Mouse (Mus musculus): Measurements from ENCODE around the gene Olfr888.

Olfr888 gene

GRCm38 (mm10) chr9:38107828-38108227 lies at the start of gene Olfr888:
Olfr888 (plus strand) TSS chr9:38108128.
- DNase-seq (ENCODE audit: low read depth, low spot score): no peak

DNA sequence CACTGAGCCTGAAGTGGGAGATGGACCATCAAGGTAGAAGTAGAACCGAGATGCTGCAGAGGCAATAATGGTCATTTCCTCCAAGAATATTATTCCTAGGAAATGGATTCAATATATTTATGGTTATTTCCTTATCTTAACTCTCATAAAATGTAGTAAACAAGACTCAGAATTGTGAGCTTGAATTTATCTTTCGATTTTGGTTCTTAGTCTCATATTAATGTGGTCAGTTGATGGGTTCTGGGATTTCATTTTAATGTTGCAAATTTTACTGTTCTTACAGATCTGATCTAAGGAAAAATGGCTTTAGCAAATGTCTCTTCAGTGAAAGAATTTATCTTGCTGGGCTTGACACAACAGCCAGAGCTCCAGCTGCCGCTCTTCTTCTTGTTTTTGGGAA lies 46.9 kb upstream of the Olfr888 start, which contains the start of gene Olfr885:
Olfr885 (plus strand) TSS at position 301 of the 400 bp plus-strand sequence.
- no peak for DNase-seq (ENCODE audit: low read depth, low spot score)

- no peak for DNase-seq (ENCODE audit: low read depth, low spot score)
Observed at GRCm38 (mm10) chr9:38083772-38084171, 24.2 kb upstream of the Olfr888 start, which contains the start of gene Olfr887. Olfr887 (plus strand) TSS chr9:38084072.

DNA sequence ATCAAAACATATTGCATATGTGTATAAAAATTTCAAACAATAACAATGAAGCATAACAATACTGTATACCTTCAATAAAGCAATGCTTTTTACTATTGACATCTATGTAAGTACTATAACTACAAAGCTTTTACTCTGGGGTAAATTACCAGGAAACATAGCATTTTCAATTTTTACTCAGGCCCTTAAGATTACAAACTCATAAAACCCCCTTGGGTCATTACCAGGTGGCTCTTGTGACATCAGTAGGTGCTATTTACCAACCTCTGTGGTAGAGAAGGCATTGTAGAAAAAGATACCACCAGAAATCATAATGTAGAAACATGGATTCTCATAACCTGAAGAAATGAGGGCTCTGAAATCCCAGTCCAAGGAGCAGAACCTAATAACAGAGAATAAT lies 7.0 kb downstream of the Olfr888 start, which contains the start of gene Olfr889:
Olfr889 (plus strand) TSS at position 301 of the 400 bp plus-strand sequence.
- no peak for DNase-seq (ENCODE audit: low read depth, low spot score)

GRCm38 (mm10) chr9:38142217-38142616 lies 34.3 kb downstream of the Olfr888 start, which contains the start of gene Olfr890:
Olfr890 (plus strand) TSS chr9:38142517.
- DNase-seq (ENCODE audit: low read depth, low spot score): no peak
